Mouse (Mus musculus) G1E (cell line): Measurements from ENCODE around the gene Gfpt2. TPM values are rescaled to one million over a fixed set of nuclear protein-coding genes. Genes with fewer than 3 reads are reported as not detected.
"Not testable (repeated sequence)": the region's sequence is repeated elsewhere in the genome, so short reads cannot be mapped to it uniquely, and the experiment has no call there.

Experiments used
- ATAC-seq: 2 replicates; pipeline ENCODE4 v1.8.0; 2016; ENCODE audit warnings: mild to moderate bottlenecking; ENCODE audit not compliant: insufficient number of reproducible peaks, poor library complexity, low FRiP score, severe bottlenecking; ENCODE audit errors: extremely low read depth
- DNase-seq: peaks from one replicate; pipeline ENCODE4 v3.0.0; 2012; ENCODE audit warnings: low spot score
- H3K27me3 ChIP-seq: 2 replicates; pipeline ENCODE4 v1.6.1; 2012; ENCODE audit warnings: mild to moderate bottlenecking, low read length, inconsistent platforms; ENCODE audit not compliant: insufficient read depth
- H3K36me3 ChIP-seq: replicated peaks from 2 replicates; pipeline ENCODE3; 2012; ENCODE audit warnings: mild to moderate bottlenecking, inconsistent platforms
- H3K4me1 ChIP-seq: 2 replicates; pipeline ENCODE4 v1.6.1; 2012; ENCODE audit warnings: low read depth, low read length, inconsistent platforms, mixed read lengths; ENCODE audit not compliant: insufficient read depth
- H3K4me3 ChIP-seq: 2 replicates; pipeline ENCODE4 v1.5.1; 2012; ENCODE audit warnings: low read depth, mild to moderate bottlenecking, inconsistent platforms, low read length, moderate library complexity, mixed read lengths
- H3K9me3 ChIP-seq: replicated peaks from 2 replicates; pipeline ENCODE4 v1.6.1; 2012; ENCODE audit warnings: inconsistent platforms
- CTCF ChIP-seq: IDR thresholded peaks from 2 replicates; pipeline ENCODE4 v1.5.1; 2012; ENCODE audit warnings: low read depth, low read length, inconsistent platforms, mixed read lengths
- GATA1 ChIP-seq: IDR thresholded peaks from 2 replicates; pipeline ENCODE4 v1.6.1; 2012; ENCODE audit warnings: borderline replicate concordance, low read length, inconsistent platforms, mixed read lengths
- GATA2 ChIP-seq: IDR thresholded peaks from 2 replicates; pipeline ENCODE4 v1.6.1; 2012; ENCODE audit warnings: low read depth, low read length, inconsistent platforms, borderline replicate concordance
- POLR2AphosphoS5 ChIP-seq: IDR thresholded peaks from 2 replicates; pipeline ENCODE4 v1.6.1; 2012; ENCODE audit warnings: low read depth, low read length, inconsistent platforms; ENCODE audit not compliant: insufficient replicate concordance
- TAL1 ChIP-seq: conservative IDR thresholded peaks from 2 replicates; pipeline ENCODE4 v1.6.1; 2012; ENCODE audit warnings: low read depth, low read length, inconsistent platforms, mixed read lengths
- polyA plus RNA-seq: library from polyadenylated mRNA; stranded (reverse); fragments of >175 nt; gene quantifications from 2 replicates; pipeline ENCODE4 v1.2.3, GENCODE M21; 2012
- total RNA-seq, 2 experiments: library from RNA; stranded (forward) in 1 of 2; stranded (reverse) in 1 of 2; fragments of 200-1000 nt in 1 of 2; fragments of >200 nt in 1 of 2; fragmentation: Nextera tagmentation in 1 of 2; gene quantifications; 2 replicates each; pipeline ENCODE4 v1.2.3; 2014 to 2017

The Gfpt2 gene
- total and polyA plus RNA-seq, 3 experiments, result 0.22 TPM; not detected in 2

GRCm38 (mm10) chr11:49794342-49795144, 565 bp downstream of the Gfpt2 start:
- Histone ChIP-seq H3K4me1 (peaks cover 24% of the 10 kb centered on the region), H3K9me3 (no peaks in the 10 kb centered on the region), H3K27me3 (peaks cover 67% of the 10 kb centered on the region), H3K36me3 (no peaks in the 10 kb centered on the region), H3K4me3 (peak overlapping the region; percentile 62; the same call in 1 of the 2 replicates)
- peak; percentile 14 for DNase-seq
- no peak for TF ChIP-seq CTCF
- no peak for TF ChIP-seq TAL1
- no peak for TF ChIP-seq POLR2AphosphoS5
- no peak for TF ChIP-seq GATA1
- TF ChIP-seq GATA2, result no peak
- no peak for ATAC-seq

GRCm38 (mm10) chr11:49798931-49799330, 5.0 kb downstream of the Gfpt2 start:
- TF ChIP-seq POLR2AphosphoS5, result no peak
- no peak for TF ChIP-seq GATA1
- TF ChIP-seq TAL1, result no peak
- no peak for TF ChIP-seq CTCF
- TF ChIP-seq GATA2, result no peak
- Histone ChIP-seq H3K36me3 (no peaks in the 10 kb centered on the region), H3K9me3 (peaks cover 2% of the 10 kb centered on the region; the same call in 1 of the 2 replicates), H3K4me1 (peaks cover 27% of the 10 kb centered on the region), H3K4me3 (no peak overlapping the region), H3K27me3 (peaks cover 69% of the 10 kb centered on the region)
- no peak; the same call in 1 of the 2 replicates for ATAC-seq
- peak; percentile 22 for DNase-seq

- no peaks in the 10 kb centered on the region for H3K36me3 ChIP-seq
- H3K4me3 ChIP-seq, result no peak overlapping the region
- no peak for TF ChIP-seq POLR2AphosphoS5
- no peak for TF ChIP-seq CTCF
- no peak for TF ChIP-seq GATA1
- no peak for TF ChIP-seq GATA2
- TF ChIP-seq TAL1, result no peak
- DNase-seq (no peak), ATAC-seq (no peak)
- peaks cover 2% of the 10 kb centered on the region; the same call in 1 of the 2 replicates for H3K9me3 ChIP-seq
- peaks cover 50% of the 10 kb centered on the region for H3K27me3 ChIP-seq
- H3K4me1 ChIP-seq, result peaks cover 19% of the 10 kb centered on the region
These were observed 7.5 kb downstream of the Gfpt2 start for GRCm38 (mm10) chr11:49801516-49801915.

GRCm38 (mm10) chr11:49803801-49804200, 9.8 kb downstream of the Gfpt2 start:
- no peak overlapping the region for H3K4me3 ChIP-seq
- H3K9me3 ChIP-seq, result peaks cover 2% of the 10 kb centered on the region; the same call in 1 of the 2 replicates
- DNase-seq (no peak), ATAC-seq (no peak)
- peaks cover 13% of the 10 kb centered on the region for H3K4me1 ChIP-seq
- no peak for TF ChIP-seq POLR2AphosphoS5
- no peak for TF ChIP-seq CTCF
- TF ChIP-seq GATA1, result no peak
- no peak for TF ChIP-seq TAL1
- no peak for TF ChIP-seq GATA2
- no peaks in the 10 kb centered on the region for H3K36me3 ChIP-seq
- H3K27me3 ChIP-seq, result peaks cover 43% of the 10 kb centered on the region

GRCm38 (mm10) chr11:49806218-49806617, 12.2 kb downstream of the Gfpt2 start:
- Histone ChIP-seq H3K27me3 (peaks cover 32% of the 10 kb centered on the region), H3K4me3 (no peak overlapping the region), H3K4me1 (peaks cover 4% of the 10 kb centered on the region; the same call in 1 of the 2 replicates), H3K9me3 (peaks cover 2% of the 10 kb centered on the region; the same call in 1 of the 2 replicates), H3K36me3 (no peaks in the 10 kb centered on the region)
- TF ChIP-seq GATA1, result no peak
- TF ChIP-seq CTCF, result no peak
- TF ChIP-seq GATA2, result no peak
- TF ChIP-seq POLR2AphosphoS5, result no peak
- no peak for TF ChIP-seq TAL1
- DNase-seq (no peak), ATAC-seq (no peak)

GRCm38 (mm10) chr11:49808946-49809345, 15.0 kb downstream of the Gfpt2 start:
- DNase-seq, result no peak
- ATAC-seq, result no peak
- Histone ChIP-seq H3K9me3 (no peaks in the 10 kb centered on the region), H3K4me3 (no peak overlapping the region), H3K4me1 (peaks cover 7% of the 10 kb centered on the region), H3K27me3 (peaks cover 22% of the 10 kb centered on the region), H3K36me3 (no peaks in the 10 kb centered on the region)
- TF ChIP-seq GATA2, result no peak
- no peak for TF ChIP-seq CTCF
- no peak for TF ChIP-seq TAL1
- TF ChIP-seq POLR2AphosphoS5, result no peak
- TF ChIP-seq GATA1, result no peak

- H3K4me3 ChIP-seq, H3K9me3 ChIP-seq, DNase-seq, ATAC-seq, H3K36me3 ChIP-seq, H3K4me1 ChIP-seq: not testable (repeated sequence)
- peaks cover 21% of the 10 kb centered on the region for H3K27me3 ChIP-seq
These were observed 16.7 kb downstream of the Gfpt2 start for GRCm38 (mm10) chr11:49810696-49811095.
